Mouse (Mus musculus) layer of hippocampus, postnatal 36 days (tissue): Measurements from ENCODE around the gene Slc11a1. TPM values are rescaled to one million over a fixed set of nuclear protein-coding genes. Genes with fewer than 3 reads are reported as not detected.

Experiments used
- DNase-seq, 2 experiments: peaks; one replicate each; pipeline ENCODE4 v3.0.0; 2022
- microRNA-seq, 2 experiments: library from miRNA; unstranded; fragments of <30 nt; microRNA quantifications; one replicate each; pipeline ENCODE4 v1.2.0; 2021
- total RNA-seq, 2 experiments: library from RNA; stranded (reverse); gene quantifications; 2 replicates each; pipeline ENCODE4 v1.2.3; 2021

Gene Slc11a1
- total RNA-seq, 2 experiments from 2014 or later = 2.6 to 3.6 TPM

GRCm38 (mm10) chr1:74411753-74412325, 36.8 kb downstream of the Slc11a1 start:
- no peak for DNase-seq

DNA sequence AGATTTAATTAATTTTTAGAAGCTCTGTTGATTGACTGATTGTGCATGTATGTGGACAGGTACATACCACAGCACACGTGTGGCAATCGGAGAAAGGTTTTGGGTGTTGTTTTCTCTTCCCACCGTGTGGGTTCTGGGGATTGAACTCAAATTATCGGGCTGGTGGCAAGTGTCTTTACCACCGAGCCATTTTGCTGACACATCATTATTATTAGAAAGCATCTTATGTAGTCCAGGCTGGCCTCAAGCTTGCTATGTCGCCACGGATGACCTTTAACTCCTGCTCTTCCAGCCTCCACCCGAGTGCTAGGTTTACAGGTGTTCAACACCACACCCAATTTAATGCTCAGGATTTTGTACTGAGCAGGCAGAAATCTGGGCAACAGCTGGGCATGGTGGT, 37.7 kb downstream of the Slc11a1 start:
- no peak for DNase-seq

GRCm38 (mm10) chr1:74415143-74415542, 40.1 kb downstream of the Slc11a1 start:
- no peak for DNase-seq

DNA sequence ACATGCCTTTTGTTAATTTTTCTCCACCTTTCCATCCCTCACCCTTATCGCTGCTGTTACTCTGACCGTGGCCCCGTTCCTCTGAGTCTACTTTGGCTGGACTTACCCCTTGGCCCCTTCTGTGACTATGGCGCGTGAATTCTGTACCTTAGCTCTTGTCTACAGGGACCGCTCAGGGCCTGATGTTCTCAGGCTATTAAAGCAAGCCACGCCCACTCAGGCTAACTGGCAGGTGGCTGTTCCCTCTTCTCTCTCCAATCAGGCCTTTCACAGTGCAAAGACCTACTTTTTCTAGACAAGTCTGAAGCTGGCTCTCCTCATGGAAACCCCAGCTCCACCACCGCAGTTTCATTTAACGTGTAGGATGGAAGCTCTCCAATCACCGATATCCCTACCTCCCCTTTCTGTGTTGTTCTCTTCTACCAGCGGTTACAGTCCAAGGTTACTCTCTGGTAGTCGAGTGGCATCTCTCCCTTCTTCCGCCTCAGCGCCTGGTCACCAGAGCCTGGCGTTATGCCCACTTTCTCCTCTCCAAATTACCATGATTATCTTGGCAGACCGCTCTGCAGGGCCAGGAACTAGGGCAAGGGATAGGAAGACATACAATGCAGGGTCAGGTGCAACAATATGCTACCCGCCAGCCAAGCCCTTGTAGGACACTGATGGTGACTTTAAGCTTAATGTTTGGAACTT, 43.9 kb downstream of the Slc11a1 start:
- DNase-seq = no peak

DNA sequence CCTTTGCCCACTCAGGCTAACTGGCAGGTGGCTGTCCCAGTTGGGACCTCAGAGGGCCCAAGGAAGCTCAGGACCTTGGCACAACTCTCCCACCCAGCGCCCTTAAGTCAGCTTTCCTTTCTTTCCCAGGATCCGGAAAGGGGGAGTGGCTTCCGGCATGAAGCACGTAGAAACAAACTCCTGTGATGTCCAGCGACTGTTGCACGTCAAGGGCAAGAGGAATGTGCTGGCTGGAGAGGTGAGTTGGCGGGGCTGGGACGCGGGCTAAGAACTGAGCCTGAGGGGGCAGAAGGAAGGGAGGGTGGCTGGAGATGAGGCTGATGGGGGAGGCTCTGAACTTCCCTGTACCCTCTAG, 44.4 kb downstream of the Slc11a1 start:
- no peak for DNase-seq

GRCm38 (mm10) chr1:74423147-74423546, 48.2 kb downstream of the Slc11a1 start:
- no peak for DNase-seq

GRCm38 (mm10) chr1:74425845-74426244, 50.9 kb downstream of the Slc11a1 start:
- DNase-seq = no peak

- DNase-seq = no peak
These were observed 58.2 kb downstream of the Slc11a1 start for GRCm38 (mm10) chr1:74433220-74433619.

DNA sequence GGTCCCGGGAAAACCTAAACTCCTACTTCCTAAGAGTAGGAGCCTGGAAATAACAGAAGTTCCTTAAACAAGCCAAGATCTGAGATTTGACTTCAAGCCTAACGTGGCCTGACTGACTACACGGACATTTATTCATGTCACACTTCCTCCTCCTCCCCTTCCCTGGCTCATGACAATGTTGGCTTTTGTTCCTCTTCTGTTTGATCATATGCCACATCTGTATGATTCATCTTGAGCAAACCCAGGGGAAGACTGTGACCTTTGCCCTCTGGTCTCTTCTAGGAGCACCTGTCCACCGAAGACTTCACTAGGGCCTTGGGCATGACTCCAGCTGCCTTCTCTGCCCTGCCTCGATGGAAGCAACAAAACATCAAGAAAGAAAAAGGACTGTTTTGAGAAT, 59.6 kb downstream of the Slc11a1 start:
- no peak for DNase-seq

GRCm38 (mm10) chr1:74435563-74435962, 60.6 kb downstream of the Slc11a1 start:
- no peak for DNase-seq

Small RNA genes within 50 kb of the gene (microRNA-seq; reads per million reads assigned to microRNA genes)
- gene Mir26b = 11,283 to 14,393 reads per million in 2 experiments

Other genes with a start within 250 kb of the Slc11a1 start
- gene Rufy4, start 249.7 kb upstream of the Slc11a1 start, total RNA-seq = not detected
- gene Cxcr2, start 221.2 kb upstream of the Slc11a1 start, total RNA-seq = under 1 TPM in 1 of 2 experiments, not detected in 1; 0.13 TPM
- gene Cxcr1, start 180.6 kb upstream of the Slc11a1 start, total RNA-seq = not detected
- gene Arpc2, start 139.1 kb upstream of the Slc11a1 start, total RNA-seq = 100 to 1,000 TPM; 394 to 402 TPM
- not detected for gene Gpbar1, start 96.6 kb upstream of the Slc11a1 start, total RNA-seq
- 100 to 1,000 TPM; 148 to 159 TPM for gene Aamp, start 90.5 kb upstream of the Slc11a1 start, total RNA-seq
- gene Pnkd, start 90.3 kb upstream of the Slc11a1 start, total RNA-seq = 100 to 1,000 TPM; 168 to 188 TPM
- gene Tmbim1, start 69.6 kb upstream of the Slc11a1 start, total RNA-seq = 10 to 100 TPM; 25.1 to 25.4 TPM
- gene Catip, start 13.1 kb upstream of the Slc11a1 start, total RNA-seq = 1 to 10 TPM; 1.0 to 1.2 TPM
- gene Ctdsp1, start 16.3 kb downstream of the Slc11a1 start, total RNA-seq = 10 to 100 TPM; 25.9 to 28.4 TPM
- gene Vil1, start 34.2 kb downstream of the Slc11a1 start, total RNA-seq = under 1 TPM; 0.10 to 0.33 TPM
- 10 to 100 TPM; 26.9 to 29.1 TPM for gene Cnot9, start 130.9 kb downstream of the Slc11a1 start, total RNA-seq
- 10 to 100 TPM; 20.4 to 22.8 TPM for gene Plcd4, start 167.7 kb downstream of the Slc11a1 start, total RNA-seq
- 10 to 100 TPM; 26.3 to 27.9 TPM for gene Usp37, start 169.1 kb downstream of the Slc11a1 start, total RNA-seq
- 10 to 100 TPM; 26.5 to 31.7 TPM for gene Zfp142, start 213.1 kb downstream of the Slc11a1 start, total RNA-seq
- 10 to 100 TPM; 24.0 to 24.1 TPM for gene Bcs1l, start 213.1 kb downstream of the Slc11a1 start, total RNA-seq
- gene Rnf25, start 226.2 kb downstream of the Slc11a1 start, total RNA-seq = 10 to 100 TPM; 65.8 to 67.2 TPM
- gene Stk36, start 226.2 kb downstream of the Slc11a1 start, total RNA-seq = 1 to 10 TPM; 4.9 to 5.5 TPM